Mouse (Mus musculus): ENCODE data around the gene P2rx1. TPM values are rescaled to one million over a fixed set of nuclear protein-coding genes. Genes with fewer than 3 reads are reported as not detected.

The P2rx1 gene
- polyA plus RNA-seq, 1 experiment from 2014 or later, result 0.56 TPM

DNA sequence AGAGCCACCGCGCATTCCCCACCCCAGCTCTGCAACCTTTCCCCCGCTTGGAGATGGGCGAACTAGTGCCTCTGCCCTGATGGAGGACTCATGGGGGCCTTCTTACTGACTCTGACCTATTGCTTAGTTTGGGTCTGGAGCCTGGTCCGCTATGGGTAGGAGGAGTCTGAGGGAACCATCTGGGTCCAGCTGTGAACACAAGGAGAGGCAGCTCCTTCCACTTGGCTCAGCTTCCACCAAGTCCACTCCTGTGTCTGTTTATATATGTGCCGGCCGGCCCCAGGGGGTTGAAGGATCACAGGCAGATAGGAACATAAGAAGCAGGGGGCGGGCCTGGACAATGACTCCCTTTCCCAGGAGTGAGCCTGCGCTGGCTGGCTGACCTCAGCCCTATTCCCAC lies 6.9 kb upstream of the P2rx1 start:
- Histone ChIP-seq H3K9ac (replicated peaks) (no peak overlapping the region), H3K4me2 (replicated peaks) (no peak overlapping the region), H3K27me3 (no peaks in the 10 kb centered on the region), H3K27ac (replicated peaks) (no peak overlapping the region), H3K36me3 (no peaks in the 10 kb centered on the region), H3K4me3 (no peak overlapping the region), H3K9me3 (no peaks in the 10 kb centered on the region), H3K4me1 (no peaks in the 10 kb centered on the region)
- WGBS, result 69% methylated on average over 9 of the region's 9 CpGs
- ATAC-seq (replicated peaks), result no peak

DNA sequence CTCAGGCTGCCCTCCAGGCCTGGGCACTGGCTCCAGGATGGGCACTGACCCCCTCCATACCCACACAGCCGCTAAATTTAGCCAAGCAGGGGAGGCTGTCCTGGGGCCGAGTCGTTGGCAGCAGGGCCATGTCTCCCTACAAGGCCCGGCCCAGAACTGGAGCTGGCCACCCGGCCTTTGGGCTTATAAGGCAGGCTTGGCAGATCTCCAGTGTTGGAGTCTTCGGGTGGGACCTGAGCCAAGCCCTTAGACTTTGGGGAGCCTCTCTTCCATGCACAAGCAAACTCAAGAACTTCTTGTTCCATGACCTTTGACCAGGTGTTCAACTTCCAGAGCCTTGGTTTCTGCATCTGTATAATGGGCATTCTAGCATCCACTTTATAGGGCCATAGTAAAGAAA lies 2.6 kb upstream of the P2rx1 start:
- H3K4me3 ChIP-seq, result no peak overlapping the region
- no peaks in the 10 kb centered on the region for H3K4me1 ChIP-seq
- no peak for ATAC-seq (replicated peaks)
- H3K4me2 ChIP-seq (replicated peaks), result no peak overlapping the region
- no peaks in the 10 kb centered on the region for H3K27me3 ChIP-seq
- no peaks in the 10 kb centered on the region for H3K9me3 ChIP-seq
- H3K27ac ChIP-seq (replicated peaks), result no peak overlapping the region
- H3K36me3 ChIP-seq, result no peaks in the 10 kb centered on the region
- 91% methylated on average over 6 of the region's 6 CpGs for WGBS
- no peak overlapping the region for H3K9ac ChIP-seq (replicated peaks)

DNA sequence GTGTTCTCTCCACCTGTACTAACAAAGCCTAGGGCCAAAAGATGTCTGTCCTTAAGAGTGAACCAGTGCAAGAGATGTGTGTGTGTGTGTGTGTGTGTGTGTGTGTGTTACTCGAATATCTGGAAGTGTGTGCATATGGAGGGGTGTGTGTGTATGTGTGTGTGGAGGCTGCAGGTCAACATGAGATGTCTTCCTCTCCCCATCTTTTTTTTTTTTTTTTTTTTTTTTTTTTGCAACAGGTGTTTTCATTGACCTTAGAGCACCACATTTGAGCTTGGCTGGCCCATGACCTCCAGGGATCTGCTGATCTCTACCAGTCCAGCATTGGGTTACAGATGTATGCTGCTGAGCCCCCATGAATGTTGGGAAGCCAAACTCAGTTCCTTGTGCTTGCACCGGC lies 2.1 kb upstream of the P2rx1 start:
- no peaks in the 10 kb centered on the region for H3K36me3 ChIP-seq
- no peak overlapping the region for H3K9ac ChIP-seq (replicated peaks)
- no peak overlapping the region for H3K4me3 ChIP-seq
- H3K4me2 ChIP-seq (replicated peaks), result no peak overlapping the region
- no peaks in the 10 kb centered on the region for H3K9me3 ChIP-seq
- no peak for ATAC-seq (replicated peaks)
- H3K4me1 ChIP-seq, result no peaks in the 10 kb centered on the region
- 92% methylated on average over 2 of the region's 2 CpGs for whole genome bisulfite sequencing
- H3K27me3 ChIP-seq, result no peaks in the 10 kb centered on the region
- H3K27ac ChIP-seq (replicated peaks), result no peak overlapping the region

DNA sequence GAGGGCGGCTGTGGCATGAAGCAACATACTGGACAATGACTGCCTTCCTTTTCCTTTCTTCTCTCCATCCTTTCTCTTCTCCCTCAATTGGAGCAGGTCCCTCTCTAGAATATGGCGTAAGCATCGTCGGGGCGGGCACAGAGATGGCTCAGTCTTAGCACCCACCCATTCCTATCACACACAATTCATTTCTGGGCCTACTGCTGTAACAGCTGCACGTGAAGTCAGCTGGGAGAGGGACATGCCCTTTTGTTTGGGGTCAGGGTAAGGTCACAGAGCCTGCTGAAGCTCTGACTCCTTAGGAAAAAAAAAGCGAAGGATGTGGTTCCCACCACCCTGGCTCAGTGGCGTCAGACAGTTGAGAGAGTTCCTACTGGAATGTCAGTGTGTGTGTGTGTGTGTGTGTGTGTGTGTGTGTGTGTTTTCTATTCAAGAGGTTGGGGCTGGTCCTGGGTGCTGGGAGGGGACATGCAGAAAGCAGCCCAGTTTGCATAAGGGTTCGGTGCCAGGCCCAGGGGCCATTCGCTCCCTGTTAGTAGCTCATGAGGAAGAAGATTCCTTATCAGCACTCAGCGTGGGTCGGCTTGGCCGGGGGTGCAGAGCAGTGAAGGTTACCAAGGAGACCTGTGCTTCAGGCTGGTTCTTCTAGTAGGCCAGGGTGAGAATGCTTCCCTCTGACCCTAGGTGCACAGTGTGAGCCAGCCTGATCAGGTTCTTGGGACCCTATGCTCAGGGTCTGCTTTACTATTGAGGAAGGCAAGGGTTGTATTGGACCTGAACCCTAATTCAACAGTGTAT lies 1.2 kb upstream of the P2rx1 start:
- 79% methylated on average over 13 of the region's 13 CpGs for WGBS

DNA sequence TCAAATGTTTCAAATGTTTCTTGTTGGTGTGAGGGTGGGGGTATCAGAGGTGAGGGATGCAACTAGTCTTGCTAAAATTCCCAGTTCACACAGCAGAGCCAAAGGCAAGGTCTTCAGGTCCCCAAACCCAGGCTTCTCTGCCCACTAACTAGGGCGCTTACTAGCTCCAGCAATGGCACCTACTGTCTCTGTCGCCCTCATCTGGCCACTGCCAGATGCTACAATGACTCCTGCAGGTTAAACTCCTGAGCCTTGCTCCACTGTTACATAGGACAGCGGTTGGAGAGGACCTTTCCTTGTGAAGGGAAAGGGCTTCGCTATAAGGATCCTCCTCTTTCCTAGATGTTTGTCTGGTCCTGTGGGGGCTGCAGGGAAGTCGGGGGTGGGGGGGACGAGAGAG lies 2.1 kb downstream of the P2rx1 start:
- Histone ChIP-seq H3K4me3 (no peak overlapping the region), H3K27me3 (no peaks in the 10 kb centered on the region), H3K27ac (replicated peaks) (no peak overlapping the region), H3K9me3 (no peaks in the 10 kb centered on the region), H3K4me1 (no peaks in the 10 kb centered on the region), H3K36me3 (no peaks in the 10 kb centered on the region), H3K4me2 (replicated peaks) (no peak overlapping the region), H3K9ac (replicated peaks) (no peak overlapping the region)
- 13% methylated on average over 6 of the region's 6 CpGs for WGBS
- ATAC-seq (replicated peaks), result no peak

More for the DNA sequence above, 1.2 kb upstream of the P2rx1 start:
- H3K36me3 ChIP-seq, result no peaks in the 10 kb centered on the region
- no peak overlapping the region for H3K4me2 ChIP-seq (replicated peaks)
- ATAC-seq (replicated peaks), result no peak
- no peak overlapping the region for H3K4me3 ChIP-seq
- no peak overlapping the region for H3K27ac ChIP-seq (replicated peaks)
- no peaks in the 10 kb centered on the region for H3K9me3 ChIP-seq
- no peaks in the 10 kb centered on the region for H3K27me3 ChIP-seq
- no peak overlapping the region for H3K9ac ChIP-seq (replicated peaks)
- no peaks in the 10 kb centered on the region for H3K4me1 ChIP-seq

DNA sequence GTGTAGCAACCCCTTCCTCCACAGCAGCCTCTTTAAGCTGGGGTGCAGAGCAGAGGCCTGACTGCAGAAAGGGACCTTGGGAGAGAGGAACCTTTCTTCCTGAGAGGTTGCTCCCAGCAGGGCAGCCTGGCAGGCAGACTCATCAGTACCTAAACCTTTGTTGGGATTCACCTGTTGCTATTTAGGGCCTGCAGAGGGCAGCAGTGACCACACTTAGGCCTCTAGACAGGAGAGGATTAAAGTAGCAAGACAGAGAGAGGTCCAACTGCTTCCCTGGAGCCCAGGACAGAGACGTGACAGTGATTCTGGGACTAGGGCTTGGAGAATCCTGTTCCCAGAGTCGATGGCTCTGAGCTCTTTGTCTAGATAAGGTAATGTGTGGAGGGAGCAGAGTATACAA lies 7.5 kb downstream of the P2rx1 start:
- Histone ChIP-seq H3K27ac (replicated peaks) (no peak overlapping the region), H3K9ac (replicated peaks) (no peak overlapping the region), H3K4me1 (no peaks in the 10 kb centered on the region), H3K36me3 (no peaks in the 10 kb centered on the region), H3K4me3 (no peak overlapping the region), H3K27me3 (no peaks in the 10 kb centered on the region), H3K9me3 (no peaks in the 10 kb centered on the region), H3K4me2 (replicated peaks) (no peak overlapping the region)
- 3% methylated on average over 2 of the region's 2 CpGs for WGBS
- no peak for ATAC-seq (replicated peaks)

DNA sequence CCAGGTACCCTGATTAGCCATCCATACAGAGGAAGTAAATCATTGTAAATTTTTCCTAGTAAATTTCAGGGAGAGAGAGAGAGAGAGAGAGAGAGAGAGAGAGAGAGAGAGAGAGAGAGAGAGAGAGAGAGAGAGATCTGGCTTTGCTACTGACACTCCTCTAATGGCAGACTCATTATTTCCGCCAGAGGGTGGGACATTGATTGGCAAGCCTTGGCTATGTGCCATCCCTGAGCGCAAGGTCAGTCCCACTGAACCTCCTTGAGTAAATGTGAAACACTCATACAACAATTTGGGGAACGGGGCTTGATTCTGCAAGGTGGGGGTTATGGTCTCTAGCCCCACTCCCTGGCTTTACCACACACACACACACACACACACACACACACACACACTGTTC lies 8.2 kb downstream of the P2rx1 start:
- no peak overlapping the region for H3K27ac ChIP-seq (replicated peaks)
- no peaks in the 10 kb centered on the region for H3K9me3 ChIP-seq
- H3K27me3 ChIP-seq, result no peaks in the 10 kb centered on the region
- no peak for ATAC-seq (replicated peaks)
- H3K9ac ChIP-seq (replicated peaks), result no peak overlapping the region
- no peaks in the 10 kb centered on the region for H3K36me3 ChIP-seq
- no peaks in the 10 kb centered on the region for H3K4me1 ChIP-seq
- no peak overlapping the region for H3K4me3 ChIP-seq
- H3K4me2 ChIP-seq (replicated peaks), result no peak overlapping the region
- 16% methylated on average over 3 of the region's 3 CpGs for WGBS

DNA sequence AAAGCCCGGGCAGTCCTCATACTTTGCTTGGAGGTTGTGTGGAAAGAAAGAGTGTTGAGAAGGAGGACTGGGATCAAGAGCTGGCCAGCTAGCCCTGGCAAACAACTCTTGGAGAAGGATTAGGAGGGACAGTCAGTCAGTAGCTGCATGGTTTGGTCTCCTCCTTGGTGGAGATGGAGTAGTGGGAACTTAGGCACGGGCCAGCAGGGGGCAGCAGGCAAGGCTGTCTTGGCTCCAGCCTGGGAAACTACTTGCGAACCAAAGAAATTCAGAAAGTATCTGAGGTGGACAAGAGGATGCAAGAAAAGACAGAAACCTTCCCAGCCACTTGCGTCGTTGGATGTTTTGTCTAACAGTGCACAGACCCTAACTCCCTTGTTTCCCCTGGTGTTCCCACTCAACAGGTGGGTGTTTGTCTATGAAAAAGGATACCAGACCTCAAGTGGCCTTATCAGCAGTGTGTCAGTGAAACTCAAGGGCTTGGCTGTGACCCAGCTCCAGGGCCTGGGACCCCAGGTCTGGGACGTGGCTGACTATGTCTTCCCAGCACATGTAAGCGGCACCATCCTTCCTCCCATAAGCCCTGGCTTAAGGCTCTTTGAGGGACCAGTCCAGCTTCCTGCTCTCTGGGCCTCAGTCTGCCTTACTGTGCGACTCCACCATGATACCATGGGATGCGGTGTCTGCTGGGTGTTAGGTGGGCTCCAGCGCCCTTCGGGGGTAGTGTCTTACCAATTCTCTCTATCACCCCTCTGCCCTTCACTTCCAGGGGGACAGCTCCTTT lies 9.0 kb downstream of the P2rx1 start:
- no peak overlapping the region for H3K4me3 ChIP-seq
- H3K27ac ChIP-seq (replicated peaks), result no peak overlapping the region
- no peak overlapping the region for H3K4me2 ChIP-seq (replicated peaks)
- WGBS, result 65% methylated on average over 11 of the region's 11 CpGs
- H3K9me3 ChIP-seq, result no peaks in the 10 kb centered on the region
- no peaks in the 10 kb centered on the region for H3K36me3 ChIP-seq
- no peaks in the 10 kb centered on the region for H3K4me1 ChIP-seq
- no peak for ATAC-seq (replicated peaks)
- no peak overlapping the region for H3K9ac ChIP-seq (replicated peaks)
- no peaks in the 10 kb centered on the region for H3K27me3 ChIP-seq

DNA sequence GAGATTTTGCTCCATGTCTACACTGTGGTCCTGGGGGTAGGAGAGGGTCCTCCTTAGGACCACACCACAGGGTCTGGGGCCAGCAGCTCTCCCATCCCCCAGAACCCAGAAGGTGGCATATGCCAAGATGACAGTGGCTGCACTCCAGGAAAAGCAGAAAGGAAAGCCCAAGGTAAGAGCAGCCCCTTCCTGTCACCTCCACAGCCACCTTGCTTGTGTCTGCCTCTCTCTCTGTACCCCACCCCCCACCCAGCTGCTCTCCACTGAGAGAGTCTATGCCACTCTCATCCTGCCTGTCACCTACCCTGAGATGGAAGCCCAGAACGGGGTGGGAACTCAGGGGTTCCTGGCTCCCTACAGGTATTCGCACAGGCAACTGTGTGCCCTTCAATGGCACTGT lies 9.9 kb downstream of the P2rx1 start:
- WGBS, result 65% methylated on average over 2 of the region's 2 CpGs
- no peak overlapping the region for H3K4me2 ChIP-seq (replicated peaks)
- H3K36me3 ChIP-seq, result no peaks in the 10 kb centered on the region
- no peak overlapping the region for H3K27ac ChIP-seq (replicated peaks)
- no peaks in the 10 kb centered on the region for H3K4me1 ChIP-seq
- H3K9ac ChIP-seq (replicated peaks), result no peak overlapping the region
- no peak for ATAC-seq (replicated peaks)
- H3K4me3 ChIP-seq, result no peak overlapping the region
- H3K9me3 ChIP-seq, result no peaks in the 10 kb centered on the region
- H3K27me3 ChIP-seq, result no peaks in the 10 kb centered on the region

DNA sequence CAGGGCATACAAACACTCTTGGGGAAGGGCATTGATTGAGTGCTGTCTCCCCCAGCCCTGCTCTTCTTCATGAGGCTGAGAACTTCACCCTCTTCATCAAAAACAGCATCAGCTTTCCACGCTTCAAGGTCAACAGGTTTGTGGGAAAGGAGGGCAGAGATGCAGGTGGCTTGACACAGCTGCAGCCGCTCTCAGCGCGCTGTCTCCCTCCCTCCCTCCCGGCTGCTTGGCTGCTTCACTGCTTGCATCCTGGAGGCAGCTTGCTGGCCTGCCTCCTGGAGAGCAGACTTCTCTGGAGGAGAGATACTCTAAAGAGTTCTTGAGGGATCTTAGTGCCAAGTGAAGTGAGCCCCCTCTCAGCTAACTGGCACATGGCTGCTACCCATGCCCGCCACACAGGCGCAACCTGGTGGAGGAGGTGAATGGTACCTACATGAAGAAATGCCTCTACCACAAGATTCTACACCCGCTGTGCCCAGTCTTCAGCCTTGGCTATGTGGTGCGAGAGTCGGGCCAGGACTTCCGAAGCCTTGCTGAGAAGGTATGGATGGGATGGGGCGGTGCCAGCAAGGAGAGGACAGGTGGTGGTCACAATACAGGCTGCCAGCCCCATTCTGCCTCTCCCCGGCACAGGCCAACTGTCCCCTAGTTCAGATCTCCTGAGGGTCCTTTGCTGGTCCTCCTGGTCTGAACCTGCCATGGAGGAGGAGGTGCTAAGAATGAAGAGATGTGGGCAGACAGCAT lies 10.8 kb downstream of the P2rx1 start:
- H3K4me2 ChIP-seq (replicated peaks), result no peak overlapping the region
- H3K27me3 ChIP-seq, result no peaks in the 10 kb centered on the region
- H3K4me3 ChIP-seq, result no peak overlapping the region
- H3K4me1 ChIP-seq, result no peaks in the 10 kb centered on the region
- no peaks in the 10 kb centered on the region for H3K36me3 ChIP-seq
- no peak overlapping the region for H3K27ac ChIP-seq (replicated peaks)
- no peak; the same call in 1 of the 2 replicates for ATAC-seq (replicated peaks)
- no peak overlapping the region for H3K9ac ChIP-seq (replicated peaks)
- H3K9me3 ChIP-seq, result no peaks in the 10 kb centered on the region
- WGBS, result 62% methylated on average over 13 of the region's 13 CpGs

DNA sequence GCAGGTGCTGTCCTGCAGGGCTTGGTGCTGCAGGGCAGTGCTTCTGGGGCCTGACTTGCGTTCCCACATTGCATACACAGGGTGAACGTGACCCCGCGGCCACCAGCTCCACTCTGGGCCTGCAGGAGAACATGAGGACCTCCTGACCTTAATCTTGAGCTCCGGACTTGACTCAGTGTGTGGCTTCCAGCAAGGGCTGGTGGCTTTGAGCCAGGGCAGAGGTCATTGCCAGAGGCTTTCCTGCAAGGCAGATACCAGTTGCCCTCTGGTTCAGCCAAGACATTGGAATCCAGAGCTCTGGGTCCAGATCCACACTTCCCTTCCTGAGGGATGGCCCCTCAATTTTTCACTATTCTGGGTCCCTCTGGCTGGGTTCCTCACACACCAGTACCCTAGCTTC lies 15.1 kb downstream of the P2rx1 start:
- H3K9me3 ChIP-seq, result no peaks in the 10 kb centered on the region
- H3K9ac ChIP-seq (replicated peaks), result no peak overlapping the region
- no peak overlapping the region for H3K4me2 ChIP-seq (replicated peaks)
- H3K4me3 ChIP-seq, result no peak overlapping the region
- no peak for ATAC-seq (replicated peaks)
- no peaks in the 10 kb centered on the region for H3K36me3 ChIP-seq
- H3K27me3 ChIP-seq, result no peaks in the 10 kb centered on the region
- 84% methylated on average over 5 of the region's 5 CpGs for WGBS
- peaks cover 6% of the 10 kb centered on the region for H3K4me1 ChIP-seq
- H3K27ac ChIP-seq (replicated peaks), result no peak overlapping the region

DNA sequence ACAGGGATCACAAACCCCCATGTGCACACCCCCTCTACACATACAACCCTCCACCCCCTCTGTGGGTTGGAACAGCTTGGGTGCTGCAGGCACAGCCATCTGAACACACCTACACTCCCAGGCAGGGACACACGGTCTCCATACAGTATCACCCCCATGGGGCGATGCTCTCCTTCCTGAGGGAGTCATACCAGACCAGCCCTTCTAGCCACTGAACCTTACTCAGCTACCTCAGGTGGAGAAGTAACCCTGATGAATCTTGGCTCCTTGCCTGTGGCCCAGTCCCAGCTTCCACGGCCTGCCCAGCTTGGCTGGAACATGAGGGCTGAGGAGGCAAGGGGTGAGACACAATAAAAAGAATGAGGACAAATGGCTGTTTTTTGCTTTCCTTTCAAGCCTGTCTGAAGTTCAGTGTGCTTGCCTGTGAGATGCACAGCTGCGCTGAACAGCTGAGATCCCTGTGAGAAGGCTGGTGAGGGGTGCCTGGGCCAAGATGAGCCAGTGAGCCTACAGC lies 16.0 kb downstream of the P2rx1 start:
- Histone ChIP-seq H3K27me3 (0 out of 2 replicates have a peak, but pooled peaks cover under 1% of the 10 kb centered on the region), H3K4me2 (replicated peaks) (no peak overlapping the region), H3K4me1 (peaks cover 13% of the 10 kb centered on the region), H3K27ac (replicated peaks) (no peak overlapping the region), H3K4me3 (no peak overlapping the region), H3K36me3 (no peaks in the 10 kb centered on the region), H3K9me3 (no peaks in the 10 kb centered on the region), H3K9ac (replicated peaks) (no peak overlapping the region)
- ATAC-seq (replicated peaks), result no peak
- WGBS, result 67% methylated on average over 4 of the region's 4 CpGs

All from forebrain, embryonic 15.5 days (tissue).